9 mouse cellular contexts compared by ENCODE assay signal in genomic region chr11:60084589-60084988, GRCm38 (mm10). TPM values are rescaled to one million over a fixed set of nuclear protein-coding genes. Genes with fewer than 3 reads are reported as not detected.
DNase-seq lines count a peak whose midpoint lies in the region; ATAC-seq and TF ChIP-seq lines count a peak whose summit lies in the region.
"Had no signal": no experiment of that assay in that cellular context is flagged by ENCODE, and none has a peak within 500 bp of the region (broad histone marks: within the 10 kb centered on the region; RNA-seq: fewer than 3 reads in every experiment).

No protein-coding gene starts in this region.

- no peak overlapping the region for H3K27ac ChIP-seq in gastrocnemius, adult 2 months
- H3K27ac ChIP-seq in embryonic facial prominence, embryonic 10.5 days (replicated peaks), result no peak overlapping the region
- H3K27ac ChIP-seq: liver, embryonic 15.5 days had no signal

- ATAC-seq in megakaryocyte progenitor cell, adult 5-6 weeks (replicated peaks; ENCODE audit: poor library complexity), result peak; percentile 83
- ATAC-seq in inflammation-experienced regulatory T-cells, adult 6 months, result no peak

- TF ChIP-seq CTCF in gastrocnemius, adult 2 months (IDR thresholded peaks at IDR 0.05), result peak; percentile 81

- H3K27me3 ChIP-seq in embryonic facial prominence, embryonic 10.5 days (replicated peaks; ENCODE audit: low read depth, poor library complexity, severe bottlenecking), result no peaks in the 10 kb centered on the region
- H3K27me3 ChIP-seq: liver, embryonic 15.5 days had no signal

- WGBS in embryonic facial prominence, embryonic 10.5 days, result 44% methylated on average over 2 of the region's 2 CpGs

- H3K36me3 ChIP-seq in embryonic facial prominence, embryonic 10.5 days (replicated peaks), result no peaks in the 10 kb centered on the region
- H3K36me3 ChIP-seq: liver, embryonic 15.5 days had no signal

- no peaks in the 10 kb centered on the region for H3K9me3 ChIP-seq in embryonic facial prominence, embryonic 10.5 days
- H3K9me3 ChIP-seq: liver, embryonic 15.5 days had no signal

- H3K4me3 ChIP-seq in gastrocnemius, adult 2 months, result no peak overlapping the region
- no peak overlapping the region for H3K4me3 ChIP-seq in embryonic facial prominence, embryonic 10.5 days
- H3K4me3 ChIP-seq: liver, embryonic 15.5 days had no signal

- DNase-seq in gastrocnemius, adult 2 months, result peak; percentile 61
- DNase-seq in gastrocnemius, postnatal 25 days, result no peak
- DNase-seq in urinary bladder, postnatal 25 days (ENCODE audit: low spot score), result peak; percentile 45
- DNase-seq in urinary bladder, postnatal 10 days (ENCODE audit: low spot score), result no peak
- peak; percentile 72 for DNase-seq in embryonic facial prominence, embryonic 10.5 days (ENCODE audit: low spot score)
- DNase-seq in thymus, postnatal 25 days, result peak; percentile 85

- H3K4me1 ChIP-seq in embryonic facial prominence, embryonic 10.5 days, result peaks cover 11% of the 10 kb centered on the region

- intact Hi-C loops in gastrocnemius, adult 2 months (cut with DNase I), result no loop called here

RNA-seq across cellular contexts. Expression of gene Rai1, which starts 20.2 kb away (rescaled TPM):
- 10 to 100 TPM; 23.8 to 27.3 TPM for total RNA-seq in gastrocnemius, adult 2 months (2021)
- total RNA-seq in gastrocnemius, postnatal 25 days (2021), result 10 to 100 TPM; 17.3 to 21.6 TPM
- 31.0 and 33.8 TPM in 2 replicates for polyA plus RNA-seq in embryonic facial prominence, embryonic 10.5 days (2016; fragmentation: Nextera tagmentation; extraction: Ambion mirVana)
- 26.8 and 35.7 TPM in 2 replicates for total RNA-seq in megakaryocyte progenitor cell, adult 5-6 weeks (2015)
- total RNA-seq in megakaryocyte progenitor cell, adult 5-6 weeks (2017), result 10.8 and 11.7 TPM in 2 replicates
- polyA plus RNA-seq in inflammation-experienced regulatory T-cells, adult 6 months (2017; shearing (Covaris generic)), result 10 to 100 TPM in 2 of 3 experiments, 1 to 10 TPM in 1; 5.6 to 12.2 (median 12.1) TPM

RNA-seq across cellular contexts. Expression of gene Pemt, which starts 38.3 kb away (rescaled TPM):
- total RNA-seq in gastrocnemius, adult 2 months (2021), result 1 to 10 TPM; 3.4 to 3.5 TPM
- total RNA-seq in gastrocnemius, postnatal 25 days (2021), result 1 to 10 TPM; 2.6 to 3.7 TPM
- 7.8 and 8.7 TPM in 2 replicates for polyA plus RNA-seq in embryonic facial prominence, embryonic 10.5 days (2016; fragmentation: Nextera tagmentation; extraction: Ambion mirVana)
- total RNA-seq in megakaryocyte progenitor cell, adult 5-6 weeks (2015), result 14.2 and 20.6 TPM in 2 replicates
- 4.3 and 7.7 TPM in 2 replicates for total RNA-seq in megakaryocyte progenitor cell, adult 5-6 weeks (2017)
- polyA plus RNA-seq in inflammation-experienced regulatory T-cells, adult 6 months (2017; shearing (Covaris generic)), result 1 to 10 TPM in 2 of 3 experiments, under 1 TPM in 1; 0.74 to 2.5 (median 1.9) TPM

Comparison
In these comparisons a context has a peak if more than half of its experiments do, and no peak if none do; other contexts are left out.
1. DNase-seq: peak in gastrocnemius, adult 2 months (single experiment), urinary bladder, postnatal 25 days (single experiment), embryonic facial prominence, embryonic 10.5 days (single experiment) and thymus, postnatal 25 days (single experiment); none in gastrocnemius, postnatal 25 days (single experiment) and urinary bladder, postnatal 10 days (single experiment).